Mouse (Mus musculus): ENCODE results near the gene Rnf113a2.

- TF ChIP-seq CTCF (IDR thresholded peaks at IDR 0.05; ENCODE audit: low read depth) (no peak), EP300 (optimal IDR thresholded peaks at IDR 0.05) (no peak)
Observed at GRCm38 (mm10) chr12:84371647-84372046, 45.3 kb upstream of the Rnf113a2 start.
